Mouse (Mus musculus): ENCODE measurements at regions not wholly inside any gene's neighbourhood (a gene's known extent, or its start where the extent isn't known, plus 50 kb on each side); places are given as distances from the start of the nearest gene placed in this dataset.

GRCm38 (mm10) chr9:47473776-47474365, 56.1 kb upstream of the Cadm1 start:
- no peak for TF ChIP-seq CTCF (IDR thresholded peaks at IDR 0.05; ENCODE audit: control insufficient read depth, insufficient read depth, insufficient read length)
- TF ChIP-seq CEBPB (IDR thresholded peaks at IDR 0.05; ENCODE audit: low read depth) = no peak
